ENCODE assay signal across 14 mouse cellular contexts in the genomic region with DNA sequence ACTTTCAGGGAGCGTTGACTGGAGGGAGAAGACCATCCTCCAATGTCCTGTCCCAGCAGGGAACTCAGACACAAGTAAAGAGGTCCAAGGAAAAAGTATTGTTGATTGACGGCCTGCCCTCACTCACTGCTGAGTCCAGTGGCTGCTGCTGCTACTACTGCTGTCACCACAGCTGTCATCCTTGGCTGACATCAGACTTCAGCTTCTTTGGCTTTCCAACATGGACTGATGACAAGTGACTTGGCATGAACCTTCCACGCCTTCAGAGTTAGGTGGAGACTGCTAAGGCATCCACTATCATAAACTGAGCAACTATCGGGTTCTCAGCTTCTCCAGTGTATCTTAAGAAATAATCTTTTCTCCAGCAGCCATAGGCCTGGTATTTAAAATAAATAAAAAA.
A peak's percentile ranks its signal among the peaks of the same experiment; 100 is the strongest.
DNase-seq lines count a peak whose midpoint lies in the region.
"Had no signal": no experiment of that assay in that cellular context is flagged by ENCODE, and none has a peak within 500 bp of the region (broad histone marks: within the 10 kb centered on the region; RNA-seq: fewer than 3 reads in every experiment).

No protein-coding gene starts in this region.

- DNase-seq in cerebellum, postnatal 10 days, result peak; percentile 56 to 61
- DNase-seq in cerebellum, adult 9-11 months, result no peak
- peak; percentile 88 for DNase-seq in heart, adult 11 months
- DNase-seq in heart, adult 8-10 months (ENCODE audit: low spot score), result no peak
- peak; percentile 8 for DNase-seq in left cerebral cortex, postnatal 4 days
- DNase-seq in left cerebral cortex, postnatal 14 days (ENCODE audit: low spot score in 2 of 2), result no peak
- peak; percentile 12 to 19 for DNase-seq in heart, postnatal 36 days
- no peak for DNase-seq in adrenal gland, postnatal 10 days
- DNase-seq: adrenal gland, adult 8-10 months; cerebellum, adult 11 months; cerebellum, postnatal 25 days; kidney, adult 11 months; kidney, postnatal 14 days; lung, postnatal 4 days had no signal

- intact Hi-C loops in left cerebral cortex, postnatal 4 days (cut with DNase I), result no loop called here
- intact Hi-C loops in left cerebral cortex, postnatal 14 days (cut with DNase I), result no loop called here
- intact Hi-C loops in heart, postnatal 36 days (cut with DNase I), result loop anchor here (5.0 to 10.0 kb wide), 2 partner anchors 227 to 364 kb away; no protein-coding TSS in a partner anchor

Comparison
In these comparisons a context has a peak if more than half of its experiments do, and no peak if none do; other contexts are left out.
1. DNase-seq: peak in cerebellum, postnatal 10 days (2 of 2), heart, adult 11 months (single experiment), left cerebral cortex, postnatal 4 days (single experiment) and heart, postnatal 36 days (2 of 2); none in cerebellum, adult 9-11 months (single experiment), heart, adult 8-10 months (single experiment), left cerebral cortex, postnatal 14 days (0 of 2) and adrenal gland, postnatal 10 days (single experiment).